15 mouse cellular contexts compared by ENCODE assay signal in genomic region chr4:48546568-48547496, GRCm38 (mm10). TPM values are rescaled to one million over a fixed set of nuclear protein-coding genes. Genes with fewer than 3 reads are reported as not detected.
DNase-seq lines count a peak whose midpoint lies in the region; ATAC-seq lines count a peak whose summit lies in the region.
"Had no signal": no experiment of that assay in that cellular context is flagged by ENCODE, and none has a peak within 500 bp of the region (broad histone marks: within the 10 kb centered on the region; RNA-seq: fewer than 3 reads in every experiment).

No protein-coding gene starts in this region.

- H3K9ac ChIP-seq in kidney, embryonic 15.5 days, result no peak overlapping the region
- peak overlapping the region; percentile 28 for H3K9ac ChIP-seq in forebrain, embryonic 11.5 days (ENCODE audit: low read length)
- H3K9ac ChIP-seq in neural tube, embryonic 13.5 days, result peak overlapping the region; percentile 62
- H3K9ac ChIP-seq: liver, embryonic 13.5 days had no signal

- ATAC-seq in kidney, embryonic 15.5 days (replicated peaks; ENCODE audit: low FRiP score), result peak; percentile 47; the same call in 1 of the 2 replicates
- peak; percentile 85 for ATAC-seq in forebrain, embryonic 11.5 days (replicated peaks; ENCODE audit: low FRiP score)
- peak; percentile 64 for ATAC-seq in neural tube, embryonic 13.5 days (ENCODE audit: low read depth)
- ATAC-seq: Patski had no signal

- no peak overlapping the region for H3K4me3 ChIP-seq in kidney, embryonic 15.5 days (replicated peaks)
- no peak overlapping the region for H3K4me3 ChIP-seq in forebrain, embryonic 11.5 days (ENCODE audit: low read depth, low read length)
- H3K4me3 ChIP-seq in limb, embryonic 10.5 days, result no peak overlapping the region
- H3K4me3 ChIP-seq in neural tube, embryonic 13.5 days, result no peak overlapping the region
- H3K4me3 ChIP-seq: liver, embryonic 13.5 days had no signal

- H3K4me2 ChIP-seq in kidney, embryonic 15.5 days, result no peak overlapping the region
- peak overlapping the region; percentile 31 for H3K4me2 ChIP-seq in forebrain, embryonic 11.5 days (ENCODE audit: low read depth, low read length, severe bottlenecking)
- H3K4me2 ChIP-seq in neural tube, embryonic 13.5 days, result peak overlapping the region; percentile 16
- H3K4me2 ChIP-seq: liver, embryonic 13.5 days had no signal

- DNase-seq in kidney, postnatal 14 days, result no peak
- DNase-seq in forebrain, embryonic 11.5 days (ENCODE audit: low spot score), result peak; percentile 62
- no peak for DNase-seq in limb, embryonic 10.5 days (ENCODE audit: low spot score)
- DNase-seq in frontal cortex, postnatal 10 days (ENCODE audit: low spot score in 2 of 2), result no peak
- no peak for DNase-seq in left cerebral cortex, postnatal 36 days (ENCODE audit: low spot score in 2 of 2)
- DNase-seq in lung, postnatal 10 days, result no peak
- DNase-seq: adrenal gland, postnatal 10 days; B cell, adult 2 months; cerebellum, adult 11-12 months; gastrocnemius, postnatal 36 days; layer of hippocampus, adult 9-11 months; liver, embryonic 13.5 days had no signal

- WGBS in kidney, embryonic 15.5 days, result 66% methylated on average over 9 of the region's 9 CpGs
- WGBS in forebrain, embryonic 11.5 days, result 11% methylated on average over 9 of the region's 9 CpGs
- 70% methylated on average over 9 of the region's 9 CpGs for WGBS in limb, embryonic 10.5 days
- WGBS in neural tube, embryonic 13.5 days, result 26% methylated on average over 9 of the region's 9 CpGs

- H3K36me3 ChIP-seq in kidney, embryonic 15.5 days, result no peaks in the 10 kb centered on the region
- no peaks in the 10 kb centered on the region for H3K36me3 ChIP-seq in forebrain, embryonic 11.5 days (ENCODE audit: control insufficient read depth, insufficient read depth, low read length)
- H3K36me3 ChIP-seq in limb, embryonic 10.5 days, result peaks cover 14% of the 10 kb centered on the region
- no peaks in the 10 kb centered on the region for H3K36me3 ChIP-seq in neural tube, embryonic 13.5 days
- H3K36me3 ChIP-seq: liver, embryonic 13.5 days had no signal

- no peaks in the 10 kb centered on the region for H3K9me3 ChIP-seq in kidney, embryonic 15.5 days (replicated peaks)
- no peaks in the 10 kb centered on the region for H3K9me3 ChIP-seq in forebrain, embryonic 11.5 days (ENCODE audit: control insufficient read depth, low read length)
- no peaks in the 10 kb centered on the region for H3K9me3 ChIP-seq in limb, embryonic 10.5 days (replicated peaks)
- no peaks in the 10 kb centered on the region for H3K9me3 ChIP-seq in neural tube, embryonic 13.5 days
- H3K9me3 ChIP-seq: liver, embryonic 13.5 days had no signal

- peaks cover 61% of the 10 kb centered on the region for H3K4me1 ChIP-seq in kidney, embryonic 15.5 days
- peaks cover 21% of the 10 kb centered on the region for H3K4me1 ChIP-seq in forebrain, embryonic 11.5 days (replicated peaks; ENCODE audit: control insufficient read depth, insufficient read depth, low read length)
- H3K4me1 ChIP-seq in limb, embryonic 10.5 days, result peaks cover 75% of the 10 kb centered on the region
- peaks cover 79% of the 10 kb centered on the region for H3K4me1 ChIP-seq in neural tube, embryonic 13.5 days (replicated peaks)

- H3K27ac ChIP-seq in kidney, embryonic 15.5 days, result no peak overlapping the region
- peak overlapping the region; percentile 37 for H3K27ac ChIP-seq in forebrain, embryonic 11.5 days (ENCODE audit: low read depth, low read length)
- peak overlapping the region; percentile 3; the same call in 1 of the 2 replicates for H3K27ac ChIP-seq in limb, embryonic 10.5 days
- H3K27ac ChIP-seq in neural tube, embryonic 13.5 days (replicated peaks), result peak overlapping the region; percentile 65
- H3K27ac ChIP-seq: liver, embryonic 13.5 days had no signal

- H3K27me3 ChIP-seq in kidney, embryonic 15.5 days, result no peaks in the 10 kb centered on the region
- H3K27me3 ChIP-seq in forebrain, embryonic 11.5 days (ENCODE audit: control insufficient read depth, insufficient read depth, low read length), result no peaks in the 10 kb centered on the region
- peaks cover 56% of the 10 kb centered on the region; the same call in 1 of the 2 replicates for H3K27me3 ChIP-seq in limb, embryonic 10.5 days (ENCODE audit: low read depth, poor library complexity, severe bottlenecking)
- no peaks in the 10 kb centered on the region for H3K27me3 ChIP-seq in neural tube, embryonic 13.5 days
- H3K27me3 ChIP-seq: Patski had no signal

- intact Hi-C loops in left cerebral cortex, postnatal 36 days (cut with DNase I), result no loop called here

RNA-seq across cellular contexts. Expression of gene Msantd3, which starts 7.1 kb away (rescaled TPM):
- 31.9 and 33.4 TPM in 2 replicates for polyA plus RNA-seq in kidney, embryonic 15.5 days (2015; fragmentation: Nextera tagmentation; extraction: Ambion mirVana)
- 64.0 and 65.2 TPM in 2 replicates for polyA plus RNA-seq in forebrain, embryonic 11.5 days (2014; fragmentation: Nextera tagmentation; extraction: Ambion mirVana)
- polyA plus RNA-seq in limb, embryonic 10.5 days (2016; fragmentation: Nextera tagmentation; extraction: Ambion mirVana), result 40.8 and 44.8 TPM in 2 replicates
- polyA plus RNA-seq in neural tube, embryonic 13.5 days (2015; fragmentation: Nextera tagmentation; extraction: Ambion mirVana), result 36.2 and 43.9 TPM in 2 replicates
- total RNA-seq in left cerebral cortex, postnatal 36 days (2021), result 10 to 100 TPM; 21.2 to 24.9 TPM

RNA-seq across cellular contexts. Expression of gene Tmeff1, which starts 38.1 kb away (rescaled TPM):
- polyA plus RNA-seq in kidney, embryonic 15.5 days (2015; fragmentation: Nextera tagmentation; extraction: Ambion mirVana), result 53.8 and 57.1 TPM in 2 replicates
- polyA plus RNA-seq in forebrain, embryonic 11.5 days (2014; fragmentation: Nextera tagmentation; extraction: Ambion mirVana), result 124 and 138 TPM in 2 replicates
- 96.5 and 109 TPM in 2 replicates for polyA plus RNA-seq in limb, embryonic 10.5 days (2016; fragmentation: Nextera tagmentation; extraction: Ambion mirVana)
- 315 and 322 TPM in 2 replicates for polyA plus RNA-seq in neural tube, embryonic 13.5 days (2015; fragmentation: Nextera tagmentation; extraction: Ambion mirVana)
- 100 to 1,000 TPM; 114 to 135 TPM for total RNA-seq in left cerebral cortex, postnatal 36 days (2021)
